Mouse (Mus musculus) forelimb bud, embryonic 11.5 days (tissue): ENCODE measurements around the gene Nfam1.
"Not testable (repeated sequence)": the region's sequence is repeated elsewhere in the genome, so short reads cannot be mapped to it uniquely, and the experiment has no call there.

Source experiments
- DNase-seq: peaks from one replicate; pipeline ENCODE4 v3.0.0-alpha.2; 2012; ENCODE audit warnings: low read depth, low spot score

The Nfam1 gene

GRCm38 (mm10) chr15:83032981-83033541, at the start of gene Nfam1:
Nfam1 (minus strand) TSS chr15:83033306.
- DNase-seq, result no peak

DNA sequence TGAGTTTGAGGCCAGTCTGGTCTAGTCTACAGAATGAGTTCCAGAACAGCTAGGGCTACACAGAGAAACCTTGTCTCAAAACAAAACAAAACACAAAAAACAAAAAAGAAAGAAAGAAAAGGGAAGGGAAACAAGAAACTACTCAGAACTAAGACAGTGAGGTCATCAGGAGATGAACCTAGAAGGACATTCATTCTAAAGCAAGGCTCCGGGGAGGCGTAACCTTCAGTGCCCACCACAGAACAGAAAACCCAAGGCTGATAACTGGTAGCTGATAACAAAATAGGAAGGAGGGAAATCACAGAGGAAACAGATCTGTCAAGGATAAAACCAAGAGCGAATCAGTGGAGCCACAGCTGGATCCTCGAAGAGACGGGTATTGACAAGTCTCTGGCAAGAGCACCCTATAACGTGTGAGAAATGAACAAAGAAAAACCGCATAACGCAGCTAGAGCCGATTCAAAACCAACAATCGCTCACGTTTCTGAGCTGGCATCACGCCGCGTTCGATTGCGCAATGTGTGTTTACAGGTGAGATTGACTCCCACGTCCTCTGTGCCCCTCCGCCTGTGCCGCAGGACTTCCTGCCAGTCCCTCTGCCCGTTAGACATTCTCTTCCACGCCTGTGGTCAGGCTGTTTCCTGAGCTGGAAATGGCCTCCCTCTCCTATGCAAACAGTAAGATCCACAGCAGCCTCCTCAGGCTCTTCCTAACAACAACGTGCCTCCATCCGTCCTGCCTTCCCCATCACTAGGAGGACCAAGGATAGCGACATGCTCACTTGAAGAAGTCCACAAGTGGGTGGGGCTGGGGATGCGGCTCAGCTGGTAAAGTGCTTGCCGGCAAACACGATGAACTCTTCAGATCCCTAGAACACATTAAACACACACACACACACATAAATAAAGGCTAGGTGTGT, 42.8 kb upstream of the Nfam1 start:
- DNase-seq, result no peak

DNA sequence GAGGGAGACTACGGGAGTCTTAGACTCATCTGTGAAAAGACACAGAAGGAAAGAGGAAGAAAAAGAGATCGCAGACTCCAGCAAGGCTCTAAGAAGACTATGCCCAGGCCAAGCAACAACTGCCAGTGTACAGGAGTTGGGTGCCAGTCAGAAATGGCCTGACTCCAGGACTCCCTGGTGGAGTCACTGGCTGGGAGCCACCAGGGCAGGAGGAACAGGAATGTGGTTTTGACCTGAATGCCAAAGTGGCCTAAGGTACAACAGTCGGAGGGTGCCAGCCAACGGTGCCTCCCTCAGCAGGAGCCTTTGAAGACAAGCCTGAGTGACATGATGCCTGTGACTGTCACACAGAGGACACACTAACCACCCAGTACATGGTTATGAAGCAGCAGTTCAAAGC, 41.1 kb upstream of the Nfam1 start:
- no peak for DNase-seq

DNA sequence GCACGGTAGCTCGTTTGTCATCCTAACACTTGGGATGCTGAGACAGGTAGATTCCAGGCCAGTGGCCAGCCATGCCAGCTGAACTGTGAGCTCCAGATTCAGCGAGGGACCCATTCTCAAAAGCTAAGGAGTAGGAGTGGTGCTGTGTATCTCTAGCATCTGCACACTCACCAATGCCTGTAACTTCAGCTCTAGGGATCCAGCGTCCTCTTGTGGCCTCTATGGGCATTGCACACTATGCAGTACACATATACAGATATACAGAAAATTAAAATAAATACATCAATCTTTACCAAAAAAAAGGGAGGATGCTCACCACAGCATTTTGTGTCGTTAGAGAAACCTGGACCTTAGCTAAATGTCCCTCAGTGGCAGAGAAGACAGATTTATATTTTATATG, 38.6 kb upstream of the Nfam1 start:
- DNase-seq, result no peak

- no peak for DNase-seq
These were observed 37.8 kb upstream of the Nfam1 start for GRCm38 (mm10) chr15:83070942-83071341.

DNA sequence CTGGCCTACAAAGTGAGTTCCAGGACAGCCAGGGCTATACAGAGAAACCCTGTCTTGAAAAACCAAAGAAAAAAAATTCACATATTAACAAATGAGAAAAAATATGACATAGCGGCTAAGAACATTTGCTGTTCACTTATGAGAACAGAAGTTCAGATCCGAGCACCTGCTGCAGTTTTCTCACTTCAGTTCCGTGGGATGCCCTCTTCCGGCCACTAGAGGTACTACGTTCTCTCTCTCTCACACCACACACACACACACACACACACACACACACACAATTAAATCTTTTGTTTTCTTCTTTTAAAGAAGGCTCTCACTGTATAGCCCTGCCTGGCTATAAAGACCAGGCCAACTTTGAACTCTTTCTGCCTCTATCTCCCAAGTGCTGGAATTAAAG, 35.2 kb upstream of the Nfam1 start:
- no peak for DNase-seq

- DNase-seq, result no peak
These were observed 32.4 kb upstream of the Nfam1 start for GRCm38 (mm10) chr15:83065543-83065942.

GRCm38 (mm10) chr15:83062582-83062981, 29.5 kb upstream of the Nfam1 start:
- not testable (repeated sequence) for DNase-seq

- no peak for DNase-seq
These were observed 28.6 kb upstream of the Nfam1 start for GRCm38 (mm10) chr15:83061689-83062088.

GRCm38 (mm10) chr15:83059233-83059660, 26.1 kb upstream of the Nfam1 start:
- DNase-seq, result no peak

DNA sequence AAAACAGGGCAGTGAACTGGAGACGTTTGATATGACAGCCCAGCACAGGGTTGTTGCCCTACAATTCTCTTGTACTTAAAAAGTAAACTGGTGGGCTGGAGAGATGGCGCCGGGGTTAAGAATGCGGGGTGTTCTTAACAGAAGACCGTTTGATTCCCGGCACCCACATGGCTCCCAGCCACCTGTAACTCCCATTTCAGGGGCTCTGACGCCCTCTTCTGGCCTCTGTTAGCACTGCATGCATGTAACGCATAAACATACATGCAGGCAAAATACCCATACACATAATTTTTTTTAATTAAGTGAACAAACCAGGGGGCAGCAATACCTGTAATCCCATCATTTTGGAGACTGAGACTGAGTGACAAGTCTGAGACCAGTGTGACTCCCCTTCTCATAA, 24.4 kb upstream of the Nfam1 start:
- DNase-seq, result no peak

DNA sequence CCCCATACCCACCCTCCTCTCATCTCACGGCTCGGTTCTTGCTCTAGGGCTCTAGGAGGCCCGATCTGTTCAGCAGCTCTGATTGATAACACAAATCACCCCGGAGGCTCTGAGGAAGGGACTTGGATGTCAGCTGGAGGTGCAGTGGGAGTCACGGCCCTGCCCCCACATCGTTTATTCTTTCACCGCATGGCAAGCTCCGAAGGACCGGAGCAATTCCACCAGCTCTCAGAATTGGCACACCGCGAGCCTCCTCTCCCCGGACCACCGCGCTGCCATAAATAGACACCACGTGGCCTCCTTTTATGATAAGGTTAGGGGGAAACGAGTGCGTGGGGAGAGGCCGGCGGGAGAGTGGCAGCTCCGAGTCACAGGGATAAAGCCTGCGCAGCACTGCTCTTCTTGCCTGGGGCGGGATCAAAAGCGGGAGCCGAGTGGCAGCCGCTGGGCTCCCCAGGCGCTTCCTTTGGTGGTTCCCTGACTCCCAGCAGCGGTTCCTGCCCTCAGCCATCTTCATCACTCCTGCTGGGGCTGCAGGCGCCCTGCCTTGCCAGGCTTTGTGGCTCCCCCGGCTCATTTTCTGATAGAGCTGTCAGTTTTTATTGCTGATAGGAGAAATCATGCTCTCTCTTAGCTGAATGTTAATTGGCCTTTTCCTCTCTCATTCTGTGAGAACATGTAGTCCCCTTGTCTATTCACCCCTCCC, 23.4 kb upstream of the Nfam1 start:
- no peak for DNase-seq

GRCm38 (mm10) chr15:83055569-83055968, 22.5 kb upstream of the Nfam1 start:
- no peak for DNase-seq

GRCm38 (mm10) chr15:83053261-83053660, 20.2 kb upstream of the Nfam1 start:
- DNase-seq, result no peak

GRCm38 (mm10) chr15:83052341-83053104, 19.4 kb upstream of the Nfam1 start:
- no peak for DNase-seq

DNA sequence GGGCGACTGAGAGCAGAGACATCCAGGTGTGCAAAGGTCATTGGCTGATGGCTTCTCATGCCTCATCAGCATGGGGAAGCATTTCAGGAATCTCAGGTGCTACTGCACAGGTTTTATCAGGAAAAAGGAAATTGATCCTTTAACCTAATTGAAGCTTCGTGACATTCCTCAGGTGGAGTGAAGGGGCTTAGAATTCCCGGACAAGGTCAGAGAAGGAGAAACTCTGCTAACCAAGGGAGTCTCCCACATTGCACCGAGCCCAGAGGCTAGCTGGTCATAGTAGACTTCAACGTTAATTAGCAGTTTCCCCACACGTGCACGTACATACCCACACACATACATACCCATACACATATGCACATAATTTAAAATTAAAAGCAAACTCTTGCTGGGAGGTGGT, 13.6 kb upstream of the Nfam1 start:
- no peak for DNase-seq

GRCm38 (mm10) chr15:83046308-83046707, 13.2 kb upstream of the Nfam1 start:
- no peak for DNase-seq

GRCm38 (mm10) chr15:83045565-83045964, 12.5 kb upstream of the Nfam1 start:
- not testable (repeated sequence) for DNase-seq

DNA sequence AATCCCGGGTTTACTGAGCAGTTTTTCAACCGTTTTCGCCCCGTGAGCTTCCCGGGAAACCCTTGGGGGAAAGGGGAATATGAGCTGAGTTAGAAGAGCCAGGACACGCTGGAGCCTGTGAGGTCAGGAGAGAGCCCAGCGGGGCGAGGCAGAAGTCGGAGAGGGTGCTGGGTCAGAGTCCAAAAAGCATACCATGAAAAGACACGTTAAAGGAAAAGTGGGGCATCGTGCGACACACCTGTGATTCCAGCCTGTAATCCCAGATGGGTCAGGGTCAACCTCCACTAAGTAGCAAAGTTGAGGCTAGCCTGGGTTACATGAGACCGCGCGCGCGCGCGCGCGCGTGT, 10.2 kb upstream of the Nfam1 start:
- DNase-seq, result no peak

DNA sequence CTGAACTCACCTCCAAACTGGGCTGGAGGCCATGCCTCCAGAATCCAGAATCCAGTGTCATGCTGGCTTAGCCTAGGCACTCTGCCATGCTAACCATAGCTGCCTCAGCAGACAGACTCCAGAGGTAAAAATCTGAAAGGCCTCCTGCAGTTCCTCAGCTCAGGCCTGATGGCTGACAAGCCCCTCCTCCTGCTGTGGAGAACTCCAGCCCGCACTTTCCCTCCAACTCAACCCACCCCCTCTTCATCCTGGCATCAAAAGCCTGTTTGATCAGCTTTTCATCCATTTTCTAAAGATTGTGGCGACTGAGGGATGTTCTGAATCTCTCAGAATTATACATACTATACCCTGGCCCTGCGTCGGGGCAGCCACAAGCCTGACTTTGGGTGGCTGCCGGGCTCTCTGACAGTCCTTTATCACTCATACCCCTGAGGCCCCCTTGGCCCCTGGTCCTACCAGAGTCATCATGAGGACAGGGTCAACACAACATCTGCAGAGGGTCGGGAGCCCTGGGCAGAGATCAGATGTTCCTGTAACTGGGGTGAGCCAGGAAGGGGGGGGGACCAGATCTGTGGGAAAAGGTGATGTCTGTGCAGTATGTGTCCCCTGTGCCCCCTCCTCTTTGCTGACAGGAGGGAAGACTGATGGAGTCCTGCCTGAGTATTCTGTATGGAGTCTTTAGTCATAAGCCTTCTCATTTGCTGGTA, 9.7 kb upstream of the Nfam1 start:
- DNase-seq, result no peak

DNA sequence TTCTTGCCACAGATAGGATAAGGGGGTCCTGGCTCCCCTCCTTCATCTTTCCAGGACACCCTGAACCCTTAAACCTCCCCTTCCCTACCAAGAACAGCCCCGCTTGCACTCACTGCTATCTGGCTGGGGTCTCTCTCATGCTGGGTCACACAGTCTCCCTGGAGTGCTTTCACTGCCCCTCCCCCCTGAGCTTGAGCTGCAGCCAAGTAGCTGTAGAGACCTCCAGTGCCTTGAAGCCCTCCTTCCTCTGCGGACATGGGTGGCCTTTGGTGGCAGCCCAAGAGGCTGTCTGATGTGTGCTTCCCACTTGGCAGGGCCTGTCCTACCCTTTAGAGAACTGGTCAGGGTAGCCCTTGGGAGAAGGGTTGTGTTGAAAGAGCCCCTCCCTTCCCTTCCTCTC, 7.0 kb upstream of the Nfam1 start:
- no peak for DNase-seq
